Mouse (Mus musculus): Measurements from ENCODE around the gene Fahd1.

DNA sequence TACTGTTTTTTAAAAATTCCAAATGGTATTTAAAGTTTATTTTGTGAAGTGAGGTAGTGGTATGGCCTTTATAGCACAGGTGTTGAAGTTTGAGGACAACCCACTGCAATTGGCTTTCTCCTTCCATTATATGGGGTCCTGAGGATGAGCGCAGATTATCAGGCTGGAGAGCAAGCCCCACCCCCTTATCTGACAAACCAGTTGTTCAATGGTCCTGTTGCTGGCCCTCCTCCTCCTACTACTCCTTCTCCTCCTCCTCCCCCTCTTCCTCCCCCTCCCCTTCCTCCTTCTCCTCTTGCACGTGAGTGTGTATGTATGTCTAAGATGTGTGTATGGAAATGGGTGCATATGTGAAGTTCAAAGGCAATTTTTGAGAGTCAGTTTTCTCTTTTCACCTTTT lies 37.9 kb downstream of the Fahd1 start:
- TF ChIP-seq CTCF (IDR thresholded peaks at IDR 0.05; ENCODE audit: low read depth, low read length) (no peak), POLR2A (IDR thresholded peaks at IDR 0.05; ENCODE audit: insufficient read depth, low read length) (no peak), EP300 (IDR thresholded peaks at IDR 0.05; ENCODE audit: insufficient read depth, low read depth, low read length) (no peak)

Data from ES-Bruce4 (cell line).